ENCODE assay signal across 8 mouse cellular contexts in genomic region chr11:101442760-101443159, GRCm38 (mm10). TPM values are rescaled to one million over a fixed set of nuclear protein-coding genes. Genes with fewer than 3 reads are reported as not detected.
DNase-seq lines count a peak whose midpoint lies in the region; ATAC-seq and TF ChIP-seq lines count a peak whose summit lies in the region.

No protein-coding gene starts in this region.

- TF ChIP-seq CTCF in cerebellum, adult 2 months (IDR thresholded peaks at IDR 0.05; ENCODE audit: borderline replicate concordance, insufficient read depth, low read depth, low read length): no peak
- TF ChIP-seq CTCF in testis, adult 2 months (IDR thresholded peaks at IDR 0.05; ENCODE audit: control insufficient read depth, insufficient read depth, insufficient replicate concordance, low read depth, low read length): no peak

- TF ChIP-seq POLR2A in cerebellum, adult 2 months (IDR thresholded peaks at IDR 0.05; ENCODE audit: borderline replicate concordance, insufficient read depth, low read length): no peak
- no peak for TF ChIP-seq POLR2A in testis, adult 2 months (IDR thresholded peaks at IDR 0.05; ENCODE audit: control insufficient read depth, low read depth, low read length)

- no peak for DNase-seq in cerebellum, adult 2 months
- DNase-seq in cerebellum, adult 11 months: no peak
- DNase-seq in testis, postnatal 10 days (ENCODE audit: low spot score): no peak
- DNase-seq in T-cell, adult 2 months (ENCODE audit: low spot score): no peak
- no peak for DNase-seq in gastrocnemius, postnatal 36 days
- DNase-seq in frontal cortex, postnatal 36 days (ENCODE audit: low spot score in 2 of 2): no peak

- H3K4me3 ChIP-seq in cerebellum, adult 2 months (replicated peaks; ENCODE audit: insufficient read depth, low read depth, low read length): peak overlapping the region; percentile 61
- peak overlapping the region; percentile 81 for H3K4me3 ChIP-seq in testis, adult 2 months (ENCODE audit: control insufficient read depth, low read depth, low read length)
- H3K4me3 ChIP-seq in limb, embryonic 15.5 days: peak overlapping the region; percentile 76

- H3K27ac ChIP-seq in cerebellum, adult 2 months (ENCODE audit: insufficient read depth, low read length): no peak overlapping the region
- H3K27ac ChIP-seq in testis, adult 2 months (ENCODE audit: control insufficient read depth, insufficient read depth, low read depth, low read length): peak overlapping the region; percentile 82
- peak overlapping the region; percentile 91 for H3K27ac ChIP-seq in limb, embryonic 15.5 days

- H3K4me1 ChIP-seq in cerebellum, adult 2 months (ENCODE audit: control insufficient read depth, insufficient read depth, low read length): no peaks in the 10 kb centered on the region
- no peaks in the 10 kb centered on the region; the same call in 1 of the 2 replicates for H3K4me1 ChIP-seq in testis, adult 2 months (ENCODE audit: control insufficient read depth, insufficient read depth, low read length)
- H3K4me1 ChIP-seq in limb, embryonic 15.5 days: peaks cover 21% of the 10 kb centered on the region

- no peaks in the 10 kb centered on the region for H3K9me3 ChIP-seq in limb, embryonic 15.5 days

- no peaks in the 10 kb centered on the region for H3K27me3 ChIP-seq in cerebellum, adult 2 months (ENCODE audit: control insufficient read depth, insufficient read depth, low read length)
- H3K27me3 ChIP-seq in testis, adult 2 months (ENCODE audit: control insufficient read depth, insufficient read depth, low read length): no peaks in the 10 kb centered on the region
- no peaks in the 10 kb centered on the region for H3K27me3 ChIP-seq in limb, embryonic 15.5 days

- 1% methylated on average over 14 of the region's 14 CpGs for WGBS in cerebellum, adult 2 months
- 1% methylated on average over 14 of the region's 14 CpGs for WGBS in limb, embryonic 15.5 days

- ATAC-seq in limb, embryonic 15.5 days (ENCODE audit: insufficient number of reproducible peaks, low FRiP score, low TSS enrichment, low read depth): no peak

- peak overlapping the region; percentile 84 for H3K9ac ChIP-seq in limb, embryonic 15.5 days

- intact Hi-C loops in gastrocnemius, postnatal 36 days (cut with DNase I): no loop called here

- H3K4me2 ChIP-seq in limb, embryonic 15.5 days: peak overlapping the region; percentile 67

- H3K36me3 ChIP-seq in testis, adult 2 months (ENCODE audit: control insufficient read depth, insufficient read depth, low read length): peaks cover 4% of the 10 kb centered on the region
- peaks cover 27% of the 10 kb centered on the region for H3K36me3 ChIP-seq in limb, embryonic 15.5 days

RNA-seq across cellular contexts. Expression of gene Rpl27, which starts 0.7 kb away (rescaled TPM):
- 400 and 422 TPM in 2 replicates for polyA plus RNA-seq in cerebellum, adult 2 months (2012; rRNA removed)
- polyA plus RNA-seq in testis, adult 2 months (2012; rRNA removed): 161 and 224 TPM in 2 replicates
- polyA plus RNA-seq in limb, embryonic 15.5 days (2015; fragmentation: Nextera tagmentation; extraction: Ambion mirVana): 262 and 315 TPM in 2 replicates
- total RNA-seq in gastrocnemius, postnatal 36 days (2021): 10 to 100 TPM; 35.1 to 42.1 TPM

RNA-seq across cellular contexts. Expression of gene Ifi35, which starts 5.4 kb away (rescaled TPM):
- polyA plus RNA-seq in cerebellum, adult 2 months (2012; rRNA removed): 6.2 and 6.3 TPM in 2 replicates
- 3.2 and 3.6 TPM in 2 replicates for polyA plus RNA-seq in testis, adult 2 months (2012; rRNA removed)
- polyA plus RNA-seq in limb, embryonic 15.5 days (2015; fragmentation: Nextera tagmentation; extraction: Ambion mirVana): 23.2 and 25.1 TPM in 2 replicates
- 10 to 100 TPM in 1 of 2 experiments, 1 to 10 TPM in 1; 9.1 to 13.0 TPM for total RNA-seq in gastrocnemius, postnatal 36 days (2021)

RNA-seq across cellular contexts. Expression of gene Ptges3l, which starts 17.6 kb away (rescaled TPM):
- polyA plus RNA-seq in cerebellum, adult 2 months (2012; rRNA removed): 1.2 and 1.8 TPM in 2 replicates
- polyA plus RNA-seq in testis, adult 2 months (2012; rRNA removed): 34.6 and 39.1 TPM in 2 replicates
- polyA plus RNA-seq in limb, embryonic 15.5 days (2015; fragmentation: Nextera tagmentation; extraction: Ambion mirVana): 15.5 and 36.1 TPM in 2 replicates
- total RNA-seq in gastrocnemius, postnatal 36 days (2021): 100 to 1,000 TPM in 1 of 2 experiments, 10 to 100 TPM in 1; 83.5 to 111 TPM

RNA-seq across cellular contexts. Expression of gene Rundc1, which starts 17.9 kb away (rescaled TPM):
- 31.8 and 32.0 TPM in 2 replicates for polyA plus RNA-seq in cerebellum, adult 2 months (2012; rRNA removed)
- polyA plus RNA-seq in testis, adult 2 months (2012; rRNA removed): 8.9 and 9.4 TPM in 2 replicates
- polyA plus RNA-seq in limb, embryonic 15.5 days (2015; fragmentation: Nextera tagmentation; extraction: Ambion mirVana): 19.3 and 19.5 TPM in 2 replicates
- 1 to 10 TPM; 6.7 to 7.9 TPM for total RNA-seq in gastrocnemius, postnatal 36 days (2021)

RNA-seq across cellular contexts. Expression of gene Gm27029, which starts 18.2 kb away (rescaled TPM):
- polyA plus RNA-seq in cerebellum, adult 2 months (2012; rRNA removed): 2.9 and 3.1 TPM in 2 replicates
- 0.14 and 0.38 TPM in 2 replicates for polyA plus RNA-seq in testis, adult 2 months (2012; rRNA removed)
- polyA plus RNA-seq in limb, embryonic 15.5 days (2015; fragmentation: Nextera tagmentation; extraction: Ambion mirVana): 11.8 and 18.3 TPM in 2 replicates
- total RNA-seq in gastrocnemius, postnatal 36 days (2021): 10 to 100 TPM in 1 of 2 experiments, 1 to 10 TPM in 1; 8.1 to 13.0 TPM
